Mouse (Mus musculus) lung, embryonic 14.5 days (tissue): ENCODE results near the gene D10Wsu102e. TPM values are rescaled to one million over a fixed set of nuclear protein-coding genes. Genes with fewer than 3 reads are reported as not detected.
"Not testable (repeated sequence)": the region's sequence is repeated elsewhere in the genome, so short reads cannot be mapped to it uniquely, and the experiment has no call there.

Experiments used
- ATAC-seq: fragments of 200-750 bp; cut with Nextera tagmentation; 2 replicates; pipeline ENCODE4 v1.8.0; 2017; ENCODE audit warnings: mild to moderate bottlenecking, moderate TSS enrichment, moderate library complexity; ENCODE audit not compliant: insufficient read depth
- DNase-seq: peaks from one replicate; pipeline ENCODE4 v3.0.0-alpha.2; 2015
- H3K27ac ChIP-seq: fragments of 300-500 bp; sonication (generic); 2 replicates; pipeline ENCODE4 v1.5.1; 2014; ENCODE audit warnings: low read depth, mild to moderate bottlenecking, moderate library complexity
- H3K27me3 ChIP-seq: fragments of 300-500 bp; sonication (generic); 2 replicates; pipeline ENCODE4 v1.6.1; 2014; ENCODE audit warnings: low read length, control low read depth; ENCODE audit not compliant: insufficient read depth
- H3K36me3 ChIP-seq: fragments of 300-500 bp; sonication (generic); 2 replicates; pipeline ENCODE4 v1.6.1; 2014; ENCODE audit warnings: control low read depth; ENCODE audit not compliant: insufficient read depth
- H3K4me1 ChIP-seq: fragments of 300-500 bp; sonication (generic); 2 replicates; pipeline ENCODE4 v1.6.1; 2014; ENCODE audit warnings: antibody characterized with exemption, control low read depth; ENCODE audit not compliant: insufficient read depth
- H3K4me2 ChIP-seq: fragments of 300-500 bp; sonication (generic); 2 replicates; pipeline ENCODE4 v1.6.1; 2014; ENCODE audit warnings: mild to moderate bottlenecking
- H3K4me3 ChIP-seq: fragments of 300-500 bp; sonication (generic); 2 replicates; pipeline ENCODE4 v1.5.1; 2014; ENCODE audit warnings: low read depth, low read length
- H3K9ac ChIP-seq: fragments of 300-500 bp; sonication (generic); 2 replicates; pipeline ENCODE4 v1.6.1; 2014
- H3K9me3 ChIP-seq: fragments of 300-500 bp; sonication (generic); 2 replicates; pipeline ENCODE4 v1.6.1; 2016; ENCODE audit warnings: low read depth, low read length, control low read depth
- CTCF ChIP-seq: IDR thresholded peaks from 2 replicates; pipeline ENCODE4 v1.5.1; 2016; ENCODE audit warnings: antibody characterized with exemption, low read depth
- WGBS: fragments of 180-500 bp; shearing (Covaris S2); extraction: QIAGEN DNeasy Blood & Tissue Kit; methylation state at CpG from one replicate; pipeline ENCODE4 v1.1.7; 2014; 5-methylcytosine and 5-hydroxymethylcytosine counted together
- polyA plus RNA-seq: library from polyadenylated mRNA; unstranded; fragments of >200 nt; fragmentation: Nextera tagmentation; extraction: Ambion mirVana; gene quantifications from 2 replicates; pipeline ENCODE4 v1.2.1, GENCODE M21; 2014

D10Wsu102e gene
- polyA plus RNA-seq, 1 experiment from 2014 or later = 0.84 TPM

- no peaks in the 10 kb centered on the region for H3K4me1 ChIP-seq
- no peak for ATAC-seq
- 91% methylated on average over 8 of the region's 8 CpGs for WGBS
- no peak overlapping the region for H3K4me3 ChIP-seq
- no peak for DNase-seq
- no peaks in the 10 kb centered on the region for H3K27me3 ChIP-seq
- no peak overlapping the region for H3K9ac ChIP-seq
- TF ChIP-seq CTCF = no peak
- no peak overlapping the region for H3K27ac ChIP-seq
- H3K9me3 ChIP-seq = no peaks in the 10 kb centered on the region
- 0 out of 2 replicates have a peak, but pooled peaks cover 6% of the 10 kb centered on the region for H3K36me3 ChIP-seq
- H3K4me2 ChIP-seq = no peak overlapping the region
Measured at GRCm38 (mm10) chr10:83384456-83385215, 24.6 kb downstream of the D10Wsu102e start.

GRCm38 (mm10) chr10:83385330-83385910 is 25.4 kb downstream of the D10Wsu102e start:
- TF ChIP-seq CTCF = no peak
- no peak overlapping the region for H3K4me2 ChIP-seq
- no peak overlapping the region for H3K27ac ChIP-seq
- H3K9ac ChIP-seq = no peak overlapping the region
- DNase-seq (no peak), ATAC-seq (no peak)
- H3K36me3 ChIP-seq = 0 out of 2 replicates have a peak, but pooled peaks cover 6% of the 10 kb centered on the region
- H3K9me3 ChIP-seq = no peaks in the 10 kb centered on the region
- H3K4me3 ChIP-seq = no peak overlapping the region
- H3K4me1 ChIP-seq = no peaks in the 10 kb centered on the region
- H3K27me3 ChIP-seq = no peaks in the 10 kb centered on the region
- WGBS = 93% methylated on average over 7 of the region's 7 CpGs

GRCm38 (mm10) chr10:83397336-83397735 is 37.3 kb downstream of the D10Wsu102e start:
- DNase-seq = no peak
- H3K4me1 ChIP-seq = no peaks in the 10 kb centered on the region
- no peaks in the 10 kb centered on the region for H3K36me3 ChIP-seq
- no peak overlapping the region for H3K27ac ChIP-seq
- no peaks in the 10 kb centered on the region for H3K9me3 ChIP-seq
- ATAC-seq = no peak
- no peak overlapping the region for H3K9ac ChIP-seq
- WGBS = 93% methylated on average over 2 of the region's 2 CpGs
- no peaks in the 10 kb centered on the region for H3K27me3 ChIP-seq
- no peak overlapping the region for H3K4me2 ChIP-seq
- no peak overlapping the region for H3K4me3 ChIP-seq
- no peak for TF ChIP-seq CTCF

GRCm38 (mm10) chr10:83400896-83401295 is 40.9 kb downstream of the D10Wsu102e start:
- WGBS = 70% methylated on average over 6 of the region's 7 CpGs

GRCm38 (mm10) chr10:83405031-83405430 is 45.0 kb downstream of the D10Wsu102e start:
- TF ChIP-seq CTCF = no peak
- no peak overlapping the region for H3K4me3 ChIP-seq
- H3K9ac ChIP-seq = no peak overlapping the region
- H3K27me3 ChIP-seq = no peaks in the 10 kb centered on the region
- H3K4me1 ChIP-seq = no peaks in the 10 kb centered on the region
- H3K4me2 ChIP-seq = no peak overlapping the region
- H3K27ac ChIP-seq = no peak overlapping the region
- WGBS = 82% methylated on average over 11 of the region's 11 CpGs
- H3K9me3 ChIP-seq = no peaks in the 10 kb centered on the region
- ATAC-seq = no peak
- no peaks in the 10 kb centered on the region for H3K36me3 ChIP-seq
- DNase-seq = no peak

More at GRCm38 (mm10) chr10:83400896-83401295, 40.9 kb downstream of the D10Wsu102e start:
- not testable (repeated sequence) for H3K27ac ChIP-seq, ATAC-seq, H3K4me2 ChIP-seq, H3K27me3 ChIP-seq, DNase-seq, H3K4me3 ChIP-seq, H3K9ac ChIP-seq, H3K36me3 ChIP-seq, H3K9me3 ChIP-seq, H3K4me1 ChIP-seq

GRCm38 (mm10) chr10:83405711-83406110 is 45.7 kb downstream of the D10Wsu102e start:
- no peaks in the 10 kb centered on the region for H3K4me1 ChIP-seq
- no peak overlapping the region for H3K4me3 ChIP-seq
- H3K4me2 ChIP-seq = no peak overlapping the region
- no peaks in the 10 kb centered on the region for H3K9me3 ChIP-seq
- ATAC-seq = no peak
- no peak overlapping the region for H3K9ac ChIP-seq
- H3K36me3 ChIP-seq = no peaks in the 10 kb centered on the region
- no peak for TF ChIP-seq CTCF
- no peak for DNase-seq
- H3K27me3 ChIP-seq = no peaks in the 10 kb centered on the region
- H3K27ac ChIP-seq = no peak overlapping the region
- WGBS = 92% methylated on average over 11 of the region's 11 CpGs

- Histone ChIP-seq H3K4me1 (no peaks in the 10 kb centered on the region), H3K27me3 (no peaks in the 10 kb centered on the region), H3K4me3 (no peak overlapping the region), H3K4me2 (no peak overlapping the region), H3K9ac (no peak overlapping the region), H3K36me3 (no peaks in the 10 kb centered on the region), H3K27ac (no peak overlapping the region), H3K9me3 (no peaks in the 10 kb centered on the region)
- 93% methylated on average over 10 of the region's 10 CpGs for WGBS
- DNase-seq (no peak), ATAC-seq (no peak)
- no peak for TF ChIP-seq CTCF
Measured at GRCm38 (mm10) chr10:83407141-83407540, 47.1 kb downstream of the D10Wsu102e start.

- H3K36me3 ChIP-seq, H3K9ac ChIP-seq, H3K27ac ChIP-seq, H3K4me2 ChIP-seq, H3K9me3 ChIP-seq, H3K4me3 ChIP-seq, H3K4me1 ChIP-seq, DNase-seq, ATAC-seq, H3K27me3 ChIP-seq: not testable (repeated sequence)
- 96% methylated on average over 16 of the region's 16 CpGs for WGBS
Measured at GRCm38 (mm10) chr10:83418466-83418865, 58.4 kb downstream of the D10Wsu102e start.
